Mouse (Mus musculus): Measurements from ENCODE around the gene Ppig. TPM values are rescaled to one million over a fixed set of nuclear protein-coding genes. Genes with fewer than 3 reads are reported as not detected.

The Ppig gene
- polyA plus RNA-seq, 1 experiment: 15.3 TPM

DNA sequence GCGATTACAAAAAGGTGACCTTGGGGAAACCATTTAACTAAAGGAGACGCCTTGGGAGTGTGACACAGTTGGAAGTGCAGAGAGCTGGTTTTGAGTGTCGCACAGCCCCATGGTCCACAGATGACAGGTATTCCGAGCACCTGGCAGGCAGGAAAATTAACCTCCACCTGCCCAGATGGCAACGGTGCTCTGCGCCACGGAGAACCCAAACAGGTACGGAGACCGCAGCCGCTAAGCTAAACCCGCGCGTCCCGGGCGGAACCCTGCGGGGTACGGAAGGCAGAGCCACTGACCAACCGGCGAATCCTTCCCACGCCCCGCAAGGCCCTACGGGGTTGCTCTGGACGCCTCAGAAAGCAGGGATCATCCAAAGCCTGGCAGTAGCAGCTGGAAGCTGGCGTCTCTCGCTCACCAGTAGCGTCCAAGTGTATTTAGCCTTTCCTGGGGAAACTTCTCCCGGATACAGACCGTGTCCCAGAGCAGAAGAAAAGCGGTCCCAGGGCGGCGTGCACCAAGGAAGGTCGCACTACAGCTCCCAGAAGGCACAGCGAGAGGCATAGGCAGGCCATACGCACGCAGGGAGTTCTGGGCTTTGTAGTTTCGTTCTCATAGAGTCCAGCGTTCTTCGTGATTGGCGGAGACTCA is 9.2 kb upstream of the Ppig start, which contains the start of gene Fastkd1:
Gene Fastkd1 (minus strand): TSS at position 536 of the 645 bp plus-strand sequence.
- Histone ChIP-seq H3K4me1 (ENCODE audit: control insufficient read depth, insufficient read depth, low read length) (peaks cover 5% of the 10 kb centered on the region), H3K27me3 (ENCODE audit: control insufficient read depth, insufficient read depth, low read length) (no peaks in the 10 kb centered on the region), H3K27ac (ENCODE audit: control insufficient read depth, insufficient read depth, low read depth, low read length) (peak within 1 kb of the TSS; percentile 95), H3K4me3 (ENCODE audit: control insufficient read depth, low read depth, low read length) (peak within 1 kb of the TSS; percentile 97), H3K36me3 (ENCODE audit: control insufficient read depth, insufficient read depth, low read length) (no peaks in the 10 kb centered on the region)
- TF ChIP-seq POLR2A (IDR thresholded peaks at IDR 0.05; ENCODE audit: control insufficient read depth, low read depth, low read length): peak; percentile 91
- TF ChIP-seq CTCF (IDR thresholded peaks at IDR 0.05; ENCODE audit: control insufficient read depth, insufficient read depth, insufficient replicate concordance, low read depth, low read length): no peak

DNA sequence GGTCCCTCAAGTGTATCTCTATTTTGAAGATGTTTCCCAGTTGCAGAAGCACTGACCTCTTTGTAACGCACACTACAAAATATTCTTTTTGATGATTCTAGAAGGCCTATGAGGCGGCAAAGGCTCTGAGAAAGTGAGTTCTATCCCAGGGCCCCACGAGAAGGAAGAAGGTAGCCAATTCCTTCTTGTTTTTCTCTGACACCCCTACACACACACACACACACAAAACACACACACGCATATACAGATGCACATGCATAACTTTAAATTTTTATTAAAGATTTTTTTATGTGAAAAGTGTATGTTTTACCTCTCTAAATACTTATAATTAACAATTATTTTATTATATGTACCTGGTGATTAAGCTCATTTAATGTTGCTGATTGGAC is 8.7 kb upstream of the Ppig start:
- H3K36me3 ChIP-seq (ENCODE audit: control insufficient read depth, insufficient read depth, low read length): no peaks in the 10 kb centered on the region
- H3K4me3 ChIP-seq (ENCODE audit: control insufficient read depth, low read depth, low read length): peak overlapping the region; percentile 97
- peaks cover 5% of the 10 kb centered on the region for H3K4me1 ChIP-seq (ENCODE audit: control insufficient read depth, insufficient read depth, low read length)
- H3K27me3 ChIP-seq (ENCODE audit: control insufficient read depth, insufficient read depth, low read length): no peaks in the 10 kb centered on the region
- no peak for TF ChIP-seq CTCF (IDR thresholded peaks at IDR 0.05; ENCODE audit: control insufficient read depth, insufficient read depth, insufficient replicate concordance, low read depth, low read length)
- no peak for TF ChIP-seq POLR2A (IDR thresholded peaks at IDR 0.05; ENCODE audit: control insufficient read depth, low read depth, low read length)
- no peak overlapping the region for H3K27ac ChIP-seq (ENCODE audit: control insufficient read depth, insufficient read depth, low read depth, low read length)

DNA sequence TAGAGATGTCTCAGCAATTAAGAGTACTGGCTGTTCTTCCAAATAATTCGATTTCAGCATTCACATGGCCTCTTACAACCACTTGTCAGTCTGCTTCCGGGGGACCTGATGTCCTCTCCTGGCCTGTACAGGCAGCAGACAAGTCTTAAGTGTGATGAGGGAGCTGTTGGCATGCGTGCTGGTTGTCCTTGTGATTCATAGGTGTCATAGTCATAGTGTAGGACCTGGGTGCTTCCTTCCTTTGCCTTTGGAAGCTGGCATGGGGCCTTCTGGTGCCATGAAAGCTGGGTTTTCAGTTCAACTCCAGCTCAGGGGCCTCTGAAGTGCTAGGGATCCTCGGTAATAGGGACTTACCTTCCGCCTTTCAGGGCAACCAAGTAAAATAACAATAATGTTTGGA is 8.2 kb upstream of the Ppig start:
- no peak overlapping the region for H3K4me3 ChIP-seq (ENCODE audit: control insufficient read depth, low read depth, low read length)
- H3K27me3 ChIP-seq (ENCODE audit: control insufficient read depth, insufficient read depth, low read length): no peaks in the 10 kb centered on the region
- peaks cover 5% of the 10 kb centered on the region for H3K4me1 ChIP-seq (ENCODE audit: control insufficient read depth, insufficient read depth, low read length)
- TF ChIP-seq POLR2A (IDR thresholded peaks at IDR 0.05; ENCODE audit: control insufficient read depth, low read depth, low read length) (no peak), CTCF (IDR thresholded peaks at IDR 0.05; ENCODE audit: control insufficient read depth, insufficient read depth, insufficient replicate concordance, low read depth, low read length) (no peak)
- H3K36me3 ChIP-seq (ENCODE audit: control insufficient read depth, insufficient read depth, low read length): no peaks in the 10 kb centered on the region
- H3K27ac ChIP-seq (ENCODE audit: control insufficient read depth, insufficient read depth, low read depth, low read length): no peak overlapping the region

- Histone ChIP-seq H3K4me3 (ENCODE audit: control insufficient read depth, low read depth, low read length) (no peak overlapping the region), H3K27me3 (ENCODE audit: control insufficient read depth, insufficient read depth, low read length) (no peaks in the 10 kb centered on the region), H3K36me3 (ENCODE audit: control insufficient read depth, insufficient read depth, low read length) (no peaks in the 10 kb centered on the region), H3K4me1 (ENCODE audit: control insufficient read depth, insufficient read depth, low read length) (peaks cover 5% of the 10 kb centered on the region), H3K27ac (ENCODE audit: control insufficient read depth, insufficient read depth, low read depth, low read length) (no peak overlapping the region)
- TF ChIP-seq CTCF (IDR thresholded peaks at IDR 0.05; ENCODE audit: control insufficient read depth, insufficient read depth, insufficient replicate concordance, low read depth, low read length) (no peak), POLR2A (IDR thresholded peaks at IDR 0.05; ENCODE audit: control insufficient read depth, low read depth, low read length) (no peak)
These were observed 5.9 kb upstream of the Ppig start for GRCm38 (mm10) chr2:69716483-69716882.

DNA sequence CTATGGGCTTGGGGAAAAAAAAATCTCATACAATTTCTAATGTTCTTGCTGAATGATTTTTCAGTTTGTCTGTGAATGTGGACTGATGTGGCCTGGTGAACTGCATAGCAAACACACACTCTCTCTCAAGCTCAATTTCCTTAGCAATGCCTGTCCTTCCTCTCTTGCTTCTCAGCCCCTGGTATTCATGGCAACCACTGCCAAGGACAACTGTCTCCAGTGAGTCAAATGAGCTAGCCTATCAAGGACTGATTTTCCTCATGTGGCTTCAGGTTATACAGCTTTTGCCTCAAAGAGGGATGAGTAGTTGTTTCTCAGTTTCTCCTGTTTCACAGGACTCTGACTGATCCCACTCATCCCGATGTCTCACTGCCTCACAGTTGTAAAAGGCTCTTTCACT is 3.2 kb upstream of the Ppig start:
- H3K27me3 ChIP-seq (ENCODE audit: control insufficient read depth, insufficient read depth, low read length): no peaks in the 10 kb centered on the region
- peaks cover 5% of the 10 kb centered on the region; the same call in 1 of the 2 replicates for H3K4me1 ChIP-seq (ENCODE audit: control insufficient read depth, insufficient read depth, low read length)
- TF ChIP-seq POLR2A (IDR thresholded peaks at IDR 0.05; ENCODE audit: control insufficient read depth, low read depth, low read length) (no peak), CTCF (IDR thresholded peaks at IDR 0.05; ENCODE audit: control insufficient read depth, insufficient read depth, insufficient replicate concordance, low read depth, low read length) (no peak)
- H3K36me3 ChIP-seq (ENCODE audit: control insufficient read depth, insufficient read depth, low read length): no peaks in the 10 kb centered on the region
- H3K4me3 ChIP-seq (ENCODE audit: control insufficient read depth, low read depth, low read length): no peak overlapping the region
- H3K27ac ChIP-seq (ENCODE audit: control insufficient read depth, insufficient read depth, low read depth, low read length): no peak overlapping the region

- H3K27me3 ChIP-seq (ENCODE audit: control insufficient read depth, insufficient read depth, low read length): no peaks in the 10 kb centered on the region
- no peaks in the 10 kb centered on the region for H3K36me3 ChIP-seq (ENCODE audit: control insufficient read depth, insufficient read depth, low read length)
- peak overlapping the region; percentile 99 for H3K27ac ChIP-seq (ENCODE audit: control insufficient read depth, insufficient read depth, low read depth, low read length)
- H3K4me1 ChIP-seq (ENCODE audit: control insufficient read depth, insufficient read depth, low read length): peaks cover 5% of the 10 kb centered on the region; the same call in 1 of the 2 replicates
- peak overlapping the region; percentile 100 for H3K4me3 ChIP-seq (ENCODE audit: control insufficient read depth, low read depth, low read length)
- TF ChIP-seq POLR2A (IDR thresholded peaks at IDR 0.05; ENCODE audit: control insufficient read depth, low read depth, low read length) (peak; percentile 95), CTCF (IDR thresholded peaks at IDR 0.05; ENCODE audit: control insufficient read depth, insufficient read depth, insufficient replicate concordance, low read depth, low read length) (no peak)
These were observed 539 bp downstream of the Ppig start for GRCm38 (mm10) chr2:69722650-69723518.

DNA sequence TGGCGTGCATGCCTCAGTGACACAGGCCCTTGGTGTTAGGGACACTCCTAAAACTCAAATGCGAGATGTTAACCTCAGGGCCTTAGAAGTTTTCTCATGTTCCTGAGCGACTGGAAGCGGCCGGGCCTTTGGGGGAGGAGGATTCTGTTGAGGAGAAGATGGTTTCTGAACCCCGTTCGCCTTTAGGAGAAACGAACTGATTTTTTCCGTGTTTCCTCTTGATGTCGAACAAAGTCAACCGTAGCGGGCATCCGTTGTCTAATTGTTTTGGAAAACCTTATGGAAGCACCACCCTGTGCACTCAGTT is 1.1 kb downstream of the Ppig start:
- no peaks in the 10 kb centered on the region for H3K27me3 ChIP-seq (ENCODE audit: control insufficient read depth, insufficient read depth, low read length)
- no peak for TF ChIP-seq CTCF (IDR thresholded peaks at IDR 0.05; ENCODE audit: control insufficient read depth, insufficient read depth, insufficient replicate concordance, low read depth, low read length)
- TF ChIP-seq POLR2A (IDR thresholded peaks at IDR 0.05; ENCODE audit: control insufficient read depth, low read depth, low read length): no peak
- H3K27ac ChIP-seq (ENCODE audit: control insufficient read depth, insufficient read depth, low read depth, low read length): peak overlapping the region; percentile 99
- no peaks in the 10 kb centered on the region for H3K36me3 ChIP-seq (ENCODE audit: control insufficient read depth, insufficient read depth, low read length)
- peak overlapping the region; percentile 100 for H3K4me3 ChIP-seq (ENCODE audit: control insufficient read depth, low read depth, low read length)
- H3K4me1 ChIP-seq (ENCODE audit: control insufficient read depth, insufficient read depth, low read length): peaks cover 5% of the 10 kb centered on the region; the same call in 1 of the 2 replicates

All from testis, adult 2 months (tissue).